Mouse (Mus musculus) heart, postnatal 0 days (tissue): ENCODE data around the gene Daam1.

Experiments
- CTCF ChIP-seq: IDR thresholded peaks from 2 replicates; pipeline ENCODE4 v1.5.1; 2016; ENCODE audit warnings: antibody characterized with exemption, control low read depth, low read depth
- EP300 ChIP-seq: IDR thresholded peaks from 2 replicates; pipeline ENCODE4 v1.6.1; 2016; ENCODE audit warnings: antibody characterized with exemption, low read depth

GRCm38 (mm10) chr12:71919962-71920361 is 89.1 kb downstream of the Daam1 start:
- no peak for TF ChIP-seq EP300
- TF ChIP-seq CTCF, result no peak
